Mouse (Mus musculus) liver, embryonic 14.5 days (tissue): Measurements from ENCODE around the gene Dchs1.

ENCODE experiments used
- CTCF ChIP-seq: IDR thresholded peaks from 2 replicates; pipeline ENCODE4 v1.5.1; 2016; ENCODE audit warnings: antibody characterized with exemption, low read depth, control low read depth
- EP300 ChIP-seq: IDR thresholded peaks from 2 replicates; pipeline ENCODE4 v1.6.1; 2016; ENCODE audit warnings: antibody characterized with exemption, low read depth

- TF ChIP-seq CTCF = no peak
- TF ChIP-seq EP300 = no peak
These were observed 22.4 kb upstream of the Dchs1 start for GRCm38 (mm10) chr7:105809836-105810235.
